Mouse (Mus musculus): ENCODE measurements at regions not wholly inside any gene's neighbourhood (a gene's known extent, or its start where the extent isn't known, plus 50 kb on each side); places are given as distances from the start of the nearest gene placed in this dataset.

DNA sequence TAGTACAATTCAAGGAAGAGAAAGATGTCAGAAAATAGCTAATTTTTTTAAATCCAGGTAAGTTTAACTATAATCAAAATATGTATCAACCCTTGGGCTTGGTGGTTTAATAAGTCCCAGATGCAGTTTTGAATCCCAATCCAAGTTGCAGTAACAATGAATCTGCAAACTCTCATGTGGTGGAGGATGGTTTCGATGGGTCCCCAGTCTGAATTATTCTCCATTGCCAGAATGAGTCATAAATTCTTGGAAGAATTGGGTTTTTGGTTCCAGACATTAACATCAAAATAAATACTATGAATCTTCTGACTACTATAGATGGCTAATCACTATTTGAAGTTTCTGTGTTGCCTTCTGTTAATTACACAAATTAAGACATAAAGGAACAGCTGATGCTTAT lies 82.9 kb downstream of the Mettl11b start:
- TF ChIP-seq EP300 (IDR thresholded peaks at IDR 0.05; ENCODE audit: insufficient read depth, low read depth, low read length): no peak
- no peak for TF ChIP-seq POLR2A (IDR thresholded peaks at IDR 0.05; ENCODE audit: insufficient read depth, low read depth, low read length)
- TF ChIP-seq CTCF (IDR thresholded peaks at IDR 0.05): no peak
